Mouse (Mus musculus): ENCODE results near the gene Gns. TPM values are rescaled to one million over a fixed set of nuclear protein-coding genes. Genes with fewer than 3 reads are reported as not detected.
"Not testable (repeated sequence)": the region's sequence is repeated elsewhere in the genome, so short reads cannot be mapped to it uniquely, and the experiment has no call there.

The Gns gene
- total RNA-seq (2014; fragmentation: Nextera tagmentation) (21.9 and 33.9 TPM in 2 replicates), total RNA-seq (2017) (17.3 and 23.7 TPM in 2 replicates)

GRCm38 (mm10) chr10:121364801-121365564, at the start of gene Gns:
Gns (plus strand) TSS chr10:121365090.
- ATAC-seq (replicated peaks; ENCODE audit: low FRiP score, low TSS enrichment, poor library complexity, severe bottlenecking): peak; percentile 62

DNA sequence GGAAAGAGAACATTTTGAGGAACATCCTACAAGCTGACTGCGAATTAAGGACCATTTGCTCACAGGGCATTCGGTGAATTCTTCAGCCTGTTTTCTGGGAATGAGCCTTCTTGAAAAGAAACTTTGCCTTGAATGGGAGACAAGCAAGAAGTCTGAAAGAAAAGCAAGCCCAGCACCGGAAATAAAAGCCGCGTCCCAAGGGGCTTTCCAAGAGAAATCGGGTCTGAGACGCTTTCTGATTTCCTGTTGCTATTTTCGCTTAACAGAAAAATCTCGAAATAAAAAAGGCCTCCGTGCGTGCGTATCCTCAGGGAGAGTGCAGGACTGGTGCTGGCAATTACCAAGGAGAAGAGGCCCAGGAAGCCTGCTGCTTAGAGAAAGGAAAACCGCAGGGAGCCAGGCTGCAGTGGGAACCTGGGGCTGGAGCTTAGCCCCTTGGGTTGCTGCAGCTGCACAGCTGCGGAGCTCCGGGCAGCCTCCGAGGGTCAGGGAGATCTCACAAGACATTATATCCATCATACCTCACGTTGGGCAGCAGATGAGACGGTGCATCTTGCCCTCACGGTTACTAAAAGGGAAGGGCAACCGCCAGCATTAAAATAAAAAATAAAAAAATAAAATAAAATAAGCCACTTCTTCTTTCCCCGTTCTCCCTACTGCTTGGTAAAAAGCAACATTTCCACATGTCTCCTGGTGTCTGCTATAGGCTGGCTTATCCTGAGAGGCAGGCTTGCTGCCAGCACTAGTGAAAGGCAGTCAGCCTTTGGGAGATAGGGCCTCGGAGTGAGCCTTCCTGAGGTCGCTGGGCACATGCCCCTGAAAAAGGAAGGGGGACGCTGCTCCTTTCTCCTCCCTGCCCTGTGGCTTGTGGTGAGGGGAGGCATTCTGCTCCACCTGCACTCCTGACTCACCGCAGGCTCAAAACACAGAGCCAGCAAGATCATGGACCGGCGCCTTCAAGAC, 49.3 kb upstream of the Gns start:
- no peak; the same call in 1 of the 2 replicates for ATAC-seq (replicated peaks; ENCODE audit: low FRiP score, low TSS enrichment, poor library complexity, severe bottlenecking)

DNA sequence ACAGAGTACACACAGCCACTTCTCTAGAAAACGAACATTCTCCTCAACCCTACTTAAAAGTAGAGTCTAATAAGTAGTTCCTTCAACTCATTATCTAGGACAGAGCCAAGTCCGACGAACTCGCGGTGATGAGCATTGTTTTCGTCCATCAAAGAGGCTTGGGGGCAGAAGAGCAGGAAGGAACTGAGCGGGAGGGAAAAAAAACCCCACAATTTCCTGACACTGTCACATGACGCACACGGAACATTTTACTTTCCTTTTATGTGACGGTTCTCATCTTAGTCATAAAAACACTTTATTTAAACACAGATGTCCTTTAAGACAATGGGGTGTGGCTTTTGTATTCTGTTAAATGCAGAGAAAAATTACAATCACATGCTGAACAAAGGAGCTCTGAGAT, 48.5 kb upstream of the Gns start:
- ATAC-seq (replicated peaks; ENCODE audit: low FRiP score, low TSS enrichment, poor library complexity, severe bottlenecking): no peak

DNA sequence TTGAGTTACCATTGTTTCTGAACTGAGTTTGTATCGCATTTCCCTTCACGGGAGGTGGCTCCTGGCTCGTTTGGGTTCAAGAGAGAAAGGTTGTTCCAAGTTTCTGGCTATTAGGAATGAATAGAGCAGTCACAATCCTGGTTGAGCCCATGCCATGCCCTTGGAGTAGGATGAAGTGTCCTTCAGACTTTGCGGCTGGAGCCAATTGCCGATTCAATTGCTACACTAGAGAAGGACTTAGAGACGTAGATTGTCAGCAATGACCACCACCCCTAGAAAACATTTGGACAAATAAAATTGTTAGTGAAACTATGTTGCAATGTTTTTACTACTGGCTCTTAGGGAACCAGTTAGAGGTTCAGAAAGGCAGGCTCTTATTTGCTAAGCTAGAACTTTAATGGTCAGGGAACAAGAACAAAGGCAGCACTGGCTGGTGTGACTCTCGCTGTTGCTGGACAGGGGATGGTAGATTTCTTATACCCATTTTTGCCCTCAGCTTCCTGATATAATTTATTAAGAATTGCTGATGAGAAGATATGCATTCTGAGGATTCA, 46.4 kb upstream of the Gns start:
- ATAC-seq (replicated peaks; ENCODE audit: low FRiP score, low TSS enrichment, poor library complexity, severe bottlenecking): no peak

DNA sequence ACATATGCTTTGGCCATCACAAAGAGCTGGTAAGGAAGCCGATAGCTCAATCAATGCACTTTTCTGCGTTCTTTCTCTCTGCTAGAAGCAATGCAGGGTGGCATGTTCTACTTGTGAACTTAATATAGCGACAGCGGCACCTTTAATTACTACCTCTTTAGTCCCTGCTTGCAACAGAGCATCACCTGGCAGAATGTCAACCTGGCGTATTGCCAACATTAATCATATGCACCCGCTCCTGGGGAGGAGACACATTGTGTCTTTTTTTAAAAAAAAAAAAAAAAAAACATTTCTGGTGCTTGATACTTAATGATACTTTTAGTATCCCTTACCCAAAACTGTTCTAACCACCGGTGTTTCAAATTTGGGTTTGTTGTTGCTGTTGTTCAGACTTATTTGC, 41.4 kb upstream of the Gns start:
- no peak for ATAC-seq (replicated peaks; ENCODE audit: low FRiP score, low TSS enrichment, poor library complexity, severe bottlenecking)

DNA sequence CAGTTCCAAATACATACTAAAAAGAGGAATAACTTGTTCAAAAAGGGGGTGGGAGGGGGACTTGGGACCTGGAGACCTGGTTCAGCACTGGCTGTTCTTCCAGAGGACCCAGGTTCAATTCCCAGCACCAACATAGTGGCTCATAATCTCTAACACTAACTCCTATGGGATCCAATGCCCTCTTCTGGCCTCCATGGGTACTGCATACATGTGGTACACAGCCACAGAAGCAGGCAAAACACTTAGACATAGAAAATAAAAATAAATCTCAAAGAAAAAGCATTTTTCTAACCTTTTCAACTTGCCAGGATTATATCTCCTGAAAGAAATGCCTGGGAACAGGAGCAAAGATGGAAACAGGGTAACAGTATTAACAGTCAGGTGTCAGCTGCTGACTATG, 38.7 kb upstream of the Gns start:
- ATAC-seq (replicated peaks; ENCODE audit: low FRiP score, low TSS enrichment, poor library complexity, severe bottlenecking): no peak

DNA sequence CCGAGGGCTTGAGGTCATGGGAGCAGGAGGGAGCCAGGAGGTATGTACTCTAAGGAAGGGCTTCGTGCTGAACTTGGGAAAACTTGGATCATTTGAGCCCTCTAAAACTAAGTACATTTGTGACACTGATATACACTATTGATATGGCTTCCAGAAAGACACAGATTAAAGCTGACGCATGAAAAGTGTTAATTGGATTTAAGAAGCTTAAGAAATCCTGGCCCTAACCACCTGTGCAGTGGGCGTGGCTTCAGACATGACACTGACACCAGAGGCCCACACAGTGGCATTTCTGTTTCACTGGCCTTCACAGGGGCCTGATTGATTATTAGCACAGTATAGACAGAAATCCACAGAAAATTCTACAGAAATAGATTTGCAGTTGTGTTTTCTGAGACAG, 35.3 kb upstream of the Gns start:
- no peak for ATAC-seq (replicated peaks; ENCODE audit: low FRiP score, low TSS enrichment, poor library complexity, severe bottlenecking)

DNA sequence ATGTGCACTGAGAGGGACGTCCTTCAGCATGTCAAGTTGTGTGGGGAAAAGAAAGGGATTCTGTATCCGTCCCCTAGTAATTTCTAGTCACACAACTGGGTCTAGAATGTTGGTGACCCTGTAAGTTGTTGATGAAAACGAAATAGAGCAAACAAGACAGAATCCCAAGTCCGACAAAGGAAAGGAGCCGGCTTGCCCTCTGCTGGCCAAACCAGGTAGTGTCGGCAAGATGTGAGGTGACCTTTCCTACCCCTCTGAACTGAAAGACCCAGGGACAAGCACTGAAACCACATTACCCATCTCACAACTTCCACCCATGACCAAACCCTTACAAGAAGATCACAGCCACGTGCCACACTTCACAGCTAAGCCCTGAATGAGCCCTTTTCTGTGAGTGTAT, 34.0 kb upstream of the Gns start:
- peak; percentile 92 for ATAC-seq (replicated peaks; ENCODE audit: low FRiP score, low TSS enrichment, poor library complexity, severe bottlenecking)

DNA sequence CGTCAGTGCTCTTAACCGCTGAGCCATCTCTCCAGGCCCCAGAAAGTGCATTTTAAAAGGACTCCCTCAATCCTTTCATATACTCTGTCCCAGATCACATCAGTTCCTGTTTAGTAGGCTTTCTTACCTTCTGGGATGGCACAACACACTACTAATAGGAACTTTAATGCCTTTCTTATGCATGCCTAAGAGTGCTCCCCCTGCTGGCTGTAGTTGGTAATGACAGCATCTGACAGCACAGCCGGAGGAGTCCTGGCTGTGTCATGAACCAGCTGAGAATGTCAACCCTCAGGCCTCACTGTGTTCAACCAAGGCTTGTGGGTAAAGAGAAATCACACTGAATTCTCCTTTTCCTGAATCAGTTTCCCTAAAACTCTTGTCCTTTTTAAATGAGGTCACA, 30.3 kb upstream of the Gns start:
- ATAC-seq (replicated peaks; ENCODE audit: low FRiP score, low TSS enrichment, poor library complexity, severe bottlenecking): peak; percentile 89

DNA sequence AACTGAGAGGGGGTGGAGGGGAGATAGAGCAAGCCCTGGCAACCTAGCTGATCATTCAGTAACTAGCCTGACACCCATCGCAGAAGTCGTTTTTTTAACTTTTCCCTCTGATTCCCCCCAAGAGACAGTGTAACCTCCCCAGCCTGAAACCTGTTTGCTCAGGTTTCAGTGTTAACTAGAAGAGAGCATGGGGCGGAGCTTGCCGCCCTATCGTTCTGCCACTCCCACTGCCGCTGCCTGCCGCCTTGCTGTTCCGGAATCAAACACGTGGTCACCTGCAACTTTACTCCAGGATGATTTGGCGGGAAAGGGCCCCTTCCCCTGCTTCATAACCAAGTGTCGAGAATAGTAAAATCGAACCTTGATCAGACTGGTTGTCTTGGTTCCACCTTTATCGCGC, 28.4 kb upstream of the Gns start:
- ATAC-seq (replicated peaks; ENCODE audit: low FRiP score, low TSS enrichment, poor library complexity, severe bottlenecking): not testable (repeated sequence)

DNA sequence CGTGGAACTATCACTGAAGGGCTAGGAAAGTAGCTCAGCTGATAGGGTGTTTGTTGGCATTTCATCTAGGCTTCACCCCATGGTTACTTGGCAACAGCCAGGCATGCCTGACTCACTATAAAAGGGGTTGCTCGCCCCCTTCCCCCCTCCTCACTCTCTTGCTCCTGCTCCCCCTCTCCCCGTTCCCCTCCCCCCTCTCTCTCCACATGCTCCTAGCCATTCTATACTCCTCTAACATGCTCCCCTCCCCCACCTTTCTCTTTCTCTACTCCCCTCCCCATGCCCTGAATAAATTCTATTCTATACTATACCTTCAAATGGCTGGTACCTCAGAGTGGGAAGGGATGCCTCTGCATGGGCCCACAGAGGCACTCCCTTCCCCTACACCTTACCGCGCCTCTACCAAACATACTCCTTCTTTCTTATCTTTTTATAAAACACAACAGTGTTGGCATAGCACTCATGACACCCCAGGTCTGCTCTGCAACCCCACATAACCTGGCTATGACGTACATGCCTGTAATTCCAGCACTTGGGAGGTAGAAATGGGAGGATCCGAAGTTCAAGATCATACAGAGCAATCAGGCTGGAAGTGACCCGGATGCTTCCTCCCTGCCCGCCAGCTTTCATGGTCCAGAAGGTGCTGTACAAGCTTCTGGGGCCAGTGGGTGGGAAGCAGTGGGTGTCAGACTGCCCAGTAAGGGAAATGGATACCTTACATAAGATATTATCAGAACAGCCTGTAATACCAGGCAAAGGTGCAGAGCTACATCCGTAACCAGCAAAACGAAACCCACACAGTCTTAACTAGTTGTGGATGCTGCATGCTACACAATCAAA, 23.9 kb upstream of the Gns start:
- no peak for ATAC-seq (replicated peaks; ENCODE audit: low FRiP score, low TSS enrichment, poor library complexity, severe bottlenecking)

GRCm38 (mm10) chr10:121342260-121342659, 22.6 kb upstream of the Gns start:
- no peak for ATAC-seq (replicated peaks; ENCODE audit: low FRiP score, low TSS enrichment, poor library complexity, severe bottlenecking)

- ATAC-seq (replicated peaks; ENCODE audit: low FRiP score, low TSS enrichment, poor library complexity, severe bottlenecking): no peak
Observed at GRCm38 (mm10) chr10:121343867-121344266, 21.0 kb upstream of the Gns start.

- ATAC-seq (replicated peaks; ENCODE audit: low FRiP score, low TSS enrichment, poor library complexity, severe bottlenecking): no peak
Observed at GRCm38 (mm10) chr10:121349244-121349643, 15.6 kb upstream of the Gns start.

GRCm38 (mm10) chr10:121350357-121351065, 14.4 kb upstream of the Gns start:
- ATAC-seq (replicated peaks; ENCODE audit: low FRiP score, low TSS enrichment, poor library complexity, severe bottlenecking): no peak

GRCm38 (mm10) chr10:121351066-121351581, 13.8 kb upstream of the Gns start, which contains the start of gene Tbc1d30:
Tbc1d30 (minus strand) TSS chr10:121351278.
- peak; percentile 77 for ATAC-seq (replicated peaks; ENCODE audit: low FRiP score, low TSS enrichment, poor library complexity, severe bottlenecking)

- no peak for ATAC-seq (replicated peaks; ENCODE audit: low FRiP score, low TSS enrichment, poor library complexity, severe bottlenecking)
Observed at GRCm38 (mm10) chr10:121351692-121352290, 13.1 kb upstream of the Gns start.

GRCm38 (mm10) chr10:121360358-121360757, 4.5 kb upstream of the Gns start:
- no peak for ATAC-seq (replicated peaks; ENCODE audit: low FRiP score, low TSS enrichment, poor library complexity, severe bottlenecking)
